Mouse (Mus musculus): ENCODE measurements around the gene Ergic3. TPM values are rescaled to one million over a fixed set of nuclear protein-coding genes. Genes with fewer than 3 reads are reported as not detected.
A peak's percentile ranks its signal among the peaks of the same experiment; 100 is the strongest.

Gene Ergic3
- polyA plus RNA-seq (2014; fragmentation: Nextera tagmentation; extraction: Ambion mirVana): 238 and 243 TPM in 2 replicates

GRCm38 (mm10) chr2:156007888-156008532 is at the start of gene Ergic3, which contains the start of gene 6430550D23Rik:
Ergic3 (plus strand) TSS chr2:156008045.
6430550D23Rik (minus strand) TSS chr2:156007977.
- Histone ChIP-seq H3K9ac (ENCODE audit: low read depth, low read length) (peak within 1 kb of the TSS; percentile 81), H3K27me3 (ENCODE audit: control insufficient read depth, insufficient read depth, low read length) (no peaks in the 10 kb centered on the region), H3K36me3 (ENCODE audit: control insufficient read depth, insufficient read depth, low read length) (peaks cover 11% of the 10 kb centered on the region; the same call in 1 of the 2 replicates), H3K4me1 (replicated peaks; ENCODE audit: control insufficient read depth, insufficient read depth, low read length) (no peaks in the 10 kb centered on the region; the same call in 1 of the 2 replicates), H3K4me3 (ENCODE audit: low read depth, low read length) (peak within 1 kb of the TSS; percentile 78), H3K27ac (ENCODE audit: low read depth, low read length) (peak within 1 kb of the TSS; percentile 68), H3K4me2 (replicated peaks; ENCODE audit: low read depth, low read length) (peak within 1 kb of the TSS; percentile 79), H3K9me3 (ENCODE audit: control insufficient read depth, low read length) (no peaks in the 10 kb centered on the region)
- peak; percentile 97 for DNase-seq (ENCODE audit: low spot score)
- peak; percentile 99 for ATAC-seq (ENCODE audit: low FRiP score)
- under 1% methylated on average over 41 of the region's 45 CpGs for WGBS

- Histone ChIP-seq H3K36me3 (ENCODE audit: control insufficient read depth, insufficient read depth, low read length) (0 out of 2 replicates have a peak, but pooled peaks cover 6% of the 10 kb centered on the region), H3K9ac (ENCODE audit: low read depth, low read length) (no peak overlapping the region), H3K4me3 (ENCODE audit: low read depth, low read length) (no peak overlapping the region), H3K27ac (ENCODE audit: low read depth, low read length) (no peak overlapping the region), H3K4me1 (replicated peaks; ENCODE audit: control insufficient read depth, insufficient read depth, low read length) (no peaks in the 10 kb centered on the region), H3K27me3 (ENCODE audit: control insufficient read depth, insufficient read depth, low read length) (no peaks in the 10 kb centered on the region), H3K9me3 (ENCODE audit: control insufficient read depth, low read length) (no peaks in the 10 kb centered on the region), H3K4me2 (replicated peaks; ENCODE audit: low read depth, low read length) (no peak overlapping the region)
- 90% methylated on average over 5 of the region's 5 CpGs for WGBS
- no peak for ATAC-seq (ENCODE audit: low FRiP score)
- DNase-seq (ENCODE audit: low spot score): no peak
Observed at GRCm38 (mm10) chr2:155959981-155960380, 47.9 kb upstream of the Ergic3 start.

GRCm38 (mm10) chr2:155961862-155962261 is 46.0 kb upstream of the Ergic3 start:
- Histone ChIP-seq H3K4me2 (replicated peaks; ENCODE audit: low read depth, low read length) (no peak overlapping the region), H3K4me3 (ENCODE audit: low read depth, low read length) (no peak overlapping the region), H3K9ac (ENCODE audit: low read depth, low read length) (no peak overlapping the region), H3K9me3 (ENCODE audit: control insufficient read depth, low read length) (no peaks in the 10 kb centered on the region), H3K27ac (ENCODE audit: low read depth, low read length) (no peak overlapping the region), H3K27me3 (ENCODE audit: control insufficient read depth, insufficient read depth, low read length) (no peaks in the 10 kb centered on the region), H3K4me1 (replicated peaks; ENCODE audit: control insufficient read depth, insufficient read depth, low read length) (no peaks in the 10 kb centered on the region), H3K36me3 (ENCODE audit: control insufficient read depth, insufficient read depth, low read length) (peaks cover 8% of the 10 kb centered on the region; the same call in 1 of the 2 replicates)
- DNase-seq (ENCODE audit: low spot score) (no peak), ATAC-seq (ENCODE audit: low FRiP score) (no peak)
- WGBS: 78% methylated on average over 9 of the region's 10 CpGs

- 55% methylated on average over 1 of the region's 1 CpGs for WGBS
- H3K4me1 ChIP-seq (replicated peaks; ENCODE audit: control insufficient read depth, insufficient read depth, low read length): no peaks in the 10 kb centered on the region
- no peak overlapping the region for H3K9ac ChIP-seq (ENCODE audit: low read depth, low read length)
- H3K27me3 ChIP-seq (ENCODE audit: control insufficient read depth, insufficient read depth, low read length): no peaks in the 10 kb centered on the region
- no peak overlapping the region for H3K4me3 ChIP-seq (ENCODE audit: low read depth, low read length)
- H3K4me2 ChIP-seq (replicated peaks; ENCODE audit: low read depth, low read length): no peak overlapping the region
- DNase-seq (ENCODE audit: low spot score) (peak; percentile 49), ATAC-seq (ENCODE audit: low FRiP score) (no peak)
- H3K9me3 ChIP-seq (ENCODE audit: control insufficient read depth, low read length): no peaks in the 10 kb centered on the region
- H3K27ac ChIP-seq (ENCODE audit: low read depth, low read length): no peak overlapping the region
- H3K36me3 ChIP-seq (ENCODE audit: control insufficient read depth, insufficient read depth, low read length): peaks cover 13% of the 10 kb centered on the region
Observed at GRCm38 (mm10) chr2:155962991-155963390, 44.9 kb upstream of the Ergic3 start.

- DNase-seq (ENCODE audit: low spot score) (no peak), ATAC-seq (ENCODE audit: low FRiP score) (no peak)
- H3K9ac ChIP-seq (ENCODE audit: low read depth, low read length): no peak overlapping the region
- peaks cover 16% of the 10 kb centered on the region for H3K36me3 ChIP-seq (ENCODE audit: control insufficient read depth, insufficient read depth, low read length)
- no peak overlapping the region for H3K4me3 ChIP-seq (ENCODE audit: low read depth, low read length)
- no peaks in the 10 kb centered on the region for H3K9me3 ChIP-seq (ENCODE audit: control insufficient read depth, low read length)
- no peak overlapping the region for H3K27ac ChIP-seq (ENCODE audit: low read depth, low read length)
- no peak overlapping the region for H3K4me2 ChIP-seq (replicated peaks; ENCODE audit: low read depth, low read length)
- 89% methylated on average over 6 of the region's 6 CpGs for WGBS
- no peaks in the 10 kb centered on the region for H3K4me1 ChIP-seq (replicated peaks; ENCODE audit: control insufficient read depth, insufficient read depth, low read length)
- H3K27me3 ChIP-seq (ENCODE audit: control insufficient read depth, insufficient read depth, low read length): no peaks in the 10 kb centered on the region
Observed at GRCm38 (mm10) chr2:155973348-155973747, 34.5 kb upstream of the Ergic3 start.

- ATAC-seq (ENCODE audit: low FRiP score): no peak
- WGBS: 87% methylated on average over 14 of the region's 14 CpGs
Observed at GRCm38 (mm10) chr2:155974087-155974731, 33.6 kb upstream of the Ergic3 start.

GRCm38 (mm10) chr2:155979328-155979991 is 28.4 kb upstream of the Ergic3 start:
- H3K4me3 ChIP-seq (ENCODE audit: low read depth, low read length): no peak overlapping the region
- ATAC-seq (ENCODE audit: low FRiP score) (no peak), DNase-seq (ENCODE audit: low spot score) (no peak)
- no peaks in the 10 kb centered on the region for H3K9me3 ChIP-seq (ENCODE audit: control insufficient read depth, low read length)
- WGBS: 89% methylated on average over 5 of the region's 5 CpGs
- H3K4me1 ChIP-seq (replicated peaks; ENCODE audit: control insufficient read depth, insufficient read depth, low read length): no peaks in the 10 kb centered on the region
- no peak overlapping the region for H3K9ac ChIP-seq (ENCODE audit: low read depth, low read length)
- H3K4me2 ChIP-seq (replicated peaks; ENCODE audit: low read depth, low read length): no peak overlapping the region
- H3K27ac ChIP-seq (ENCODE audit: low read depth, low read length): no peak overlapping the region
- no peaks in the 10 kb centered on the region for H3K27me3 ChIP-seq (ENCODE audit: control insufficient read depth, insufficient read depth, low read length)
- H3K36me3 ChIP-seq (ENCODE audit: control insufficient read depth, insufficient read depth, low read length): peaks cover 18% of the 10 kb centered on the region; the same call in 1 of the 2 replicates

More at GRCm38 (mm10) chr2:155974087-155974731, 33.6 kb upstream of the Ergic3 start:
- Histone ChIP-seq H3K27me3 (ENCODE audit: control insufficient read depth, insufficient read depth, low read length) (no peaks in the 10 kb centered on the region), H3K4me1 (replicated peaks; ENCODE audit: control insufficient read depth, insufficient read depth, low read length) (no peaks in the 10 kb centered on the region), H3K4me2 (replicated peaks; ENCODE audit: low read depth, low read length) (no peak overlapping the region), H3K27ac (ENCODE audit: low read depth, low read length) (no peak overlapping the region), H3K9ac (ENCODE audit: low read depth, low read length) (no peak overlapping the region), H3K36me3 (ENCODE audit: control insufficient read depth, insufficient read depth, low read length) (peaks cover 13% of the 10 kb centered on the region), H3K4me3 (ENCODE audit: low read depth, low read length) (no peak overlapping the region), H3K9me3 (ENCODE audit: control insufficient read depth, low read length) (no peaks in the 10 kb centered on the region)
- DNase-seq (ENCODE audit: low spot score): no peak

GRCm38 (mm10) chr2:155985776-155986175 is 22.1 kb upstream of the Ergic3 start:
- 96% methylated on average over 7 of the region's 7 CpGs for WGBS
- Histone ChIP-seq H3K4me2 (replicated peaks; ENCODE audit: low read depth, low read length) (no peak overlapping the region), H3K9ac (ENCODE audit: low read depth, low read length) (no peak overlapping the region), H3K4me3 (ENCODE audit: low read depth, low read length) (no peak overlapping the region), H3K4me1 (replicated peaks; ENCODE audit: control insufficient read depth, insufficient read depth, low read length) (no peaks in the 10 kb centered on the region), H3K27me3 (ENCODE audit: control insufficient read depth, insufficient read depth, low read length) (no peaks in the 10 kb centered on the region), H3K27ac (ENCODE audit: low read depth, low read length) (no peak overlapping the region), H3K36me3 (ENCODE audit: control insufficient read depth, insufficient read depth, low read length) (peaks cover 22% of the 10 kb centered on the region; the same call in 1 of the 2 replicates), H3K9me3 (ENCODE audit: control insufficient read depth, low read length) (no peaks in the 10 kb centered on the region)
- ATAC-seq (ENCODE audit: low FRiP score) (no peak), DNase-seq (ENCODE audit: low spot score) (no peak)
